Mouse (Mus musculus) kidney, postnatal 4 days (tissue): ENCODE data around the gene Lgr4.
A peak's percentile ranks its signal among the peaks of the same experiment; 100 is the strongest.

Source experiments
- DNase-seq, 2 experiments: peaks; one replicate each; pipeline ENCODE4 v3.0.0; 2021; ENCODE audit warnings: mixed read lengths in 2 of 2

The Lgr4 gene

DNA sequence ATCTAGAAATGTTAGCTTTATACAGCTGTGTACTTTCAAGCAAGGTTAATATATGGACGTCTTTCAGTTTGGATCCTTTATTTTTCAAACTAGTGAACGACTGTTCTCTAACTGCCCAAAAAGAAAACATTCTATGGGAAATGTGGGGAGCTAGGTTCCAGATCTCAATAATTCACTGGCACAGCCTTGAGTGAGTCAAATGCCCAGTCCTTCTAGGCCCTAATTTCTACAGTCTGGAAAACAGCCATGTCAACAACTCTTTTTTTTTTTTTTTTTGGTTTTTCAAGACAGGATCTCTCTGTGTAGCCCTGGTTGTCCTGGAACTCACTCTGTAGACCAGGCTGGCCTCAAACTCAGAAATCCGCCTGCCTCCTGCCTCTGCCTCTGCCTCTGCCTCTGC lies 4.9 kb downstream of the Lgr4 start:
- DNase-seq, result no peak

DNA sequence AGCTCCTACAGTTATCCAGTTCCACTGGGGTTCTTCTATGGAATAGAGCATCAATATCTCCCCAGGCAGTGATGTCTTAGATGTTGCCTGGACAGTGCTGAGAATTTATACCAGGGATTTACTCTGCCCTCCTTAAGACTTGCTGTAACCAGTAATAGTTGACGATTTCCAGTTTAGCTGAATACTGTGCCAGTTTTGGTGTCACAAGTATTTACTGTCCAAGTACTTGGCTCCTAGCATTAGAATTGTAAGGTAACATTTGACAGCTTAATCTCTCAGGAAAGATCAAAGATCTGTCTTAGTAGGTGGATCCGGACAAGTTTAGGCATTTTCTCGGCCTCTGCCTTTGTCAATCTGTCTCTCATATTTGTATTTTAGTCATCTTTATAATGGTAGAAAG lies 5.6 kb downstream of the Lgr4 start:
- DNase-seq, result no peak

DNA sequence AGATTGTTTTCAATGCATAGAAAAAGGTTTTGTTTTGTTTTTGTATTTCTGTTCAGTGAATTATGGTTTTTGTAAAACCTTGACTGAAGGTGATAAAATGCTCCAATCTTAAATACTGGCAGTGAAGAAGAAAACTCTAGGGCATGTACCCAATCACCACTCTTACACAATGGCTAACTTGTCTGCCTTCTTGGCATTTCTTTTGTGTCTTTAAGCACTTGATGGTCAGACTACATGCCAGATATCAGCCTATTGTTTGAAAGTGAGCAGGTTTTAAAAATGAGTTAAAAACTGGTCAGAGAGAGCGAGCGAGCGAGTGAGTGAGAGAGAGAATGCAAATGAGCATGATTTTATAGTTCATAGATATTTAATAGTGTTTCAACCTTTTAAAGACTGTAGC lies 6.5 kb downstream of the Lgr4 start:
- no peak for DNase-seq

DNA sequence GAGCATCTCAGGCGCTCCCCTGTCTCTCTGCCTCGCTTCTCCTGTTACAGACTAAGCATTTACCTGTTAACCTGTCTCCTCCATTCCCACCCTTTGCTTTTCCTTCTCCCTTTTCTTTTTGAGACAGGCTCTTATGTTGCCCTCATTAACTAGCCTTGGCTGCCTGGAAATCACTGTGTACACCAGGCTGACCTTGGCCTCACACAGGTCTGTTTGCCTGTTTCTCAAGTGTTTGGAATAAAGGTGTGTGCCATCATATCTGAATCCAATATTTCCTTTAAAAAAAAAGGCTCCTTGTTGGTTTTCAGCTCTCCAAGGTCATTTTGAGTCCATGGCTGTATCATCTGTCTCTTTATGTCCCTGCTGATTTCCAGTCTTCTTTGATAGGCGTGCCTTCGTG lies 9.5 kb downstream of the Lgr4 start:
- DNase-seq, result no peak

DNA sequence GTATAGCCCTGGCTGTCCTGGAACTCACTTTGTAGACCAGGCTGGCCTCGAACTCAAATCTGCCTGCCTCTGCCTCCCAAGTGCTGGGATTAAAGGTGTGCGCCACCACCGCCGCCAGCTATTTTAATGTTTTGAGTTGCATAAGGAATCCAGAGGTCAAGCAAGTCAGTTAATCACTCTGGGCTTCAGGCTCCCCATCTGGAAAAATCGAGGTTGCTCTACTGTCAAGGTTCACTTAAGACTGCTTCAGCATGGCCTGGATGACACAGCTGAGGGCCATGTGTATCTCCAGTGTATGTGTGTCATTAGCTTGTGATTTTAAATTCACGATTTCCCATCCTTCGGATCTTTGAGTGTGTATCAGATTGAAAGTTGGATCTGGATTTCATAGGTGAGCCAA lies 10.0 kb downstream of the Lgr4 start:
- no peak for DNase-seq

DNA sequence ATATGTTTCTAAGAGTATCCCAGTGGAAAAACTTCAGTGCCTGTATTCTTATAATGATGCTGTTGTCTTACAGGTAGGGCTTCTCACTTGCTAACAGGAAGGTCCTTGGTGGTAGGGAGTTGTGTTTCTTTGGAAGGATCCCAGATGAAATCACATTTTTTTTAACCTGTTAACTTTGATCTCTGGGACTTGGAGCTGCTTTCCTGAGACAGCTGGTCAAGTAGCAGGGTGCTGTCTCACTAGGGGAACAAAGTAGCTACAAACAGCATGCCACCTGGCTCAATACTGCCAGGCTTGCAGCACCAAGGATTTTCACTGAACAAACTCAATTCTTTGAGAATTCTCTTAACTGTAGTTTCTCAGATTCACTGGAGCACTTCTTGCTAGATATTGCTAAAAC lies 10.4 kb downstream of the Lgr4 start:
- DNase-seq, result no peak

DNA sequence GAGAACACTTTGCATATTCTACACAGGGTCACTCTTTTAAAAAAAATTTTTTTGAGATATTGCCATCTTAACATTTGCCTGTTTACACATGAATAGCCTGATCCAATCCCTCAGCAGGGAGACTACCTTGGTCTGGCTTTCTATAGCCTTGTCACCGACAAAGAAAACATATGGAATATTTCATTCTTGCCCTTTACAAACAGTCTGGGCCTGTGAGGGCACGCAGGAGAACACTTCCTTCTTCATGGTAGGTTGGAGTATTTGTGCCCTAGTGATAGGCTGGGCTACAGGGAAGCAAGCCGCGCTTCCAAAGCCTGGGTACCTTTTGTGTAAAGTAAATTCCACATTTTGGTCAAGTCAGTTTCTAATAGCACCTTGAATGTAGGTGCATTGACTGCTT lies 11.3 kb downstream of the Lgr4 start:
- DNase-seq, result no peak

DNA sequence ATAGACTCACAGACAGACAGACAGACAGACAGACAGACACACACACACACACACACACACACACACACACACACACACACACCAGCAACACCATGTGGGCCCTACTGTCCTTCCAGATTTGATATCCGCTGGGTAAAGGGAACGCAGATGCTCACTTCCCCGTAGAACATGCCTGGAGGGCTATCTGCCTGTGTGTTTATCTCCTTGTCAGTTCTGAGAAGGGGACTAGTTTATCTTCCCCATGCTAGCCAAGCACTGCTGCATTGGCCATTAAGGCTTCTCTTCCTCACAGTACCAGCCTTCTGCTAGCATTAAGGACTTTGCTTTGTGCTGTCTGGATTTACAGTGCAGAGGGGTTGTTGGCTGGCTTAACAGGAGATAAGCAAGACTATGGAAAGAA lies 11.8 kb downstream of the Lgr4 start:
- no peak for DNase-seq

DNA sequence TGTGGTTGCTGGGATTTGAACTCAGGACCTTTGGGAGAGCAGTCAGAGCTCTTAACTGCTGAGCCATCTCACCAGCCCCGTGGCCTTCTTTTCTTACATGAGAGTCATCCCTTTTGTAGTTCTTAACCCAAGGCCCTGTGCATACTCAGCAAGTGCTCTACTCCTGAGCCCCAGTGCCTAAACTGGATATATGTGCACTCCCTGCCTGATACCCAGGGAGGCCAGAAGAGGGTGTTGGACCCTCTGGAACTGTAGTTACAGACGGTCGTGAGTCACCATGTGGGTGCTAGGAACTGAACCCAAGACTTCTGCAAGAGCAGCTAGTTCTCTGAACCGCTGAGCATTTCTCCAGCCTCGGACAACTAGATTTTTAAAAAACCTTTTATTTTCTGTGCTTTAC lies 12.9 kb downstream of the Lgr4 start:
- no peak for DNase-seq

DNA sequence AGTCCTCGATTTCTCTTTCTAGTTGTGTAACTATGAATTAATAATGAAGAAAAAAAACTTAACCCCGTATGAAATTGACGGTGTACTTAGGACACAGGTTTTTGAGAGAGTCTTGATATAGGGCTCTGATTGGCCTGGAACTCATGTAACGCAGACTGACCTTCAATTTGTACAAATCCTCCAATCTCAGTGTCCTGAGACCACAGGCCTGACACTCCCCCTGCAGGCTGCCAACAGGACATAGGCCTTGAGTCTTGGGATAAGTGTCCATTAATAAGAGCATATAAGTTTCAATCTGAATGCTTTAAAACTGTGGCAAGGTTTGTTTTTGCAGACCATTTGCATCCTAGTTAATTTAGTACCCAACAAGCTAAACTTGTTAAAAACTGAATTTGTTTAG lies 13.3 kb downstream of the Lgr4 start:
- DNase-seq, result no peak

DNA sequence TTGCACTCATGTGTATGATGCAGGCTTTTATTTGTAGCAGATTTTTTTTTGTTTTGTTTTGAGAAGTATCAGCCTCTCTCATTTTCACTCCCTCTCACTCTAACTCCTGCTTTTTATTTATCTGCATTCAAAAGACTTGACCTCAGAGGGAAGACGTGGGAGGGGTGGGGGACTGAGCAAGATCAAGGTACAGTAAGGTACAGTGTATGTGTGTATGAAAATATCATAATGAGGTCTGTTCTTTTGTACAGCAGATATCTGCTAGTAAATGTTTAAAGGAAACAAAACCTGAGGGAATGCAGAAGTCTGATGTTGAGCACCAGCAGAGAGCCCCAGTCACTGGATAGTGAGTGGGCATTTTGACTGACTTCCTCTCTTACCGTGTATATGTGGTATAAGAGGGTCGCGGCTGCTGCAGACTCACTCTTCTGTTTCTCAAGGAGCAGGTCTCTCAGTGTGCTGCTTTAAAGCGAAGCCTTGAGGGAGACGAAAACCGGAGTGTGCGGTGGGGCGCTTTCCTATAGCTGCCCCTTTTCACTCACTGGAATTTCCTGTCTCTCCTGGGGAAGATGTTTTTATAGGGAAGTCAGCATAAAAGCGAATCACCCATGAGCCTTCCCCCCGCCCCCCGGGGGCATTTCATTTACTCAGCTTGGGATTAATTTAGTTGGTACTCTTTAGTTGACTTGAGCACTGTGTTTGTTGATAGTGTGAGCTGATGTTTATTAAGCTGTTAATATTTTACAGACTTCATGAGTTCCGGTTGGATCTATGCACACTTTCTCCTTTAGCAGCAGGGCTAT lies 14.7 kb downstream of the Lgr4 start:
- peak; percentile 66 to 76 for DNase-seq

DNA sequence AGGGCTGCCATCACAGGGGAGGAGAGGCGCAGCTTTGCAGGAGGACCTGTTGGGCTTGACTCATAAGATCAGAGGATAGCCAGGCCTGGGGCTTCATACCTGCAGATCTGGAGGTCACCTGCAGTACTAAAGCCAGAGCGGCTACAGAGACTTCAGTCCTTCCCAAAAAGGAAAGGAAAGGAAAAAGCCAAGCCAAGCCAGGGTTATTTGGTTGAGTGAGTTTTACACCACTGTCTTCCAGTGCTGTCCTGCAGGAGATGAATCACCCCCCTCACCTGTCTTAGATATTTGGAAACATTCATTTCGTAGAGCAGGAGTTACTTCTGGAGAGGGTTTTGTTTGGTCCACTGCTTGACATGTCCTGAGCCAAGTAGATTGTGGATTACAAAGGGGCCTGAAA lies 15.7 kb downstream of the Lgr4 start:
- no peak for DNase-seq

DNA sequence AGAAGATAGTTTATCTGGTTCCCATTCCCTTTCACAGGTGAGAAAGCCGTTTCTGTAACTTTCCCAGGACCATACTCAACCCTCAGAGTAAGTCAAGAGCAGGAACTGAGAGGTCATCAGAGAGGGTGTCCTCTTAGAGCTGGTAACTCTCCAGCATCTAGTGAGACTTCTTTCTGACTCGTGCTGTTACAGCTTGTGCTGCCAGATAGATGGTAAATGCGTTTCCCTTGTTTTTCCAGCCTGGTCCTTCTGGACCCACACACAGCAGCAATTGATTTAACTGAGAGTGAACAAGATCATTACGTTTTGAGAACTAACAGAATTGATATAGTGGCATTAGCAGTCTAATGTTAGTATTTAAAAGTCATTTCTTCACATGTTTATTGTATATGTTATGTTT lies 16.6 kb downstream of the Lgr4 start:
- DNase-seq, result no peak

DNA sequence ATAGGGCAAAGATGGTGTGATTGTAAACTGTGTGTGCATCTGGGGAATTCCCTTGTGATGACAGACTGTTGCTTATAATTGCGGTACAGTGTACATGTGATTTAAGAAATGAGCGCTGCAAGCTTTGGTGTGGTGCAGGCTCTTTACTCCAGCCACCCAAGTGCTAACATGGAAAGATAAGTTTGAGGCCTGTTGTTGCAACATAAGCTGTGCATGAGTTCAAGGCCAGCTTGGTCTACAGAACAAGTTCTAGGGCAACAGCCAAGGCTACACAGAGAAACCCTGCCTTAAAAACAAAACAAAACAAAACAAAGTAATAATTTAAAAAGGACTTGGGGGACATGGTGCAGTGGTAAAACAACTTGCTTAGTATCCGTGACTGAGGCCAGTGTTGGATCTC lies 17.7 kb downstream of the Lgr4 start:
- no peak for DNase-seq

DNA sequence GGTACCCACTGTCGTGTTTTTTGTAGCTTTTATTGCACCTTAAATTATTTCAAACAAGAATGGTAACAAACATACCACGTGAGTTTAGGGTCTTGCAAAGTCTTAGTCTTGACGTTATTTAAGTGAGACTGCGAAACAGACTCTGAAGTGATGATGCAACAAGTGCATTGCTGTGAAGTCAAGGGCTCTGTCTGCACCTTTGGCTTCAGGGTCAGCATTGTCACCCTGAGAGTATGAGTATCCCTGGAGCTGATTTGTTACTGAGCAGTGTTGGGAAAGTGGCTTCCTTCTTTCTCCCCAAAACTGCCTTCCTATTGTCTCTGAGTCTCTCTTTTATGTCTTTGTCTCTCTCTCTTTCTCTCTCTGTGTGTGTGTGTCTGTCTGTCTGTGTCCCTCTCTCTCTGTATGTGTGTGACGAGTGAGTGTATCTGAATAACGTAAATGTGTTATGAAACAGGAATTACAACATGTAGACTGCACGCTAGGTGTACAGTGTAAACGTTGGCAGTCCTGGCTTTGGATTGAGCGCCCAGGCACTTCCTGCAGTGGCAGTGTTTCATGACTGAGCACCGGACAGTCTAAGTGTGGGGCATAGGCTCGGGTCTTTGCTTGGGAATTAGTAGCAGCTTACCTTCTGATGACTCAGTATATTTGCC lies 18.4 kb downstream of the Lgr4 start:
- no peak for DNase-seq

DNA sequence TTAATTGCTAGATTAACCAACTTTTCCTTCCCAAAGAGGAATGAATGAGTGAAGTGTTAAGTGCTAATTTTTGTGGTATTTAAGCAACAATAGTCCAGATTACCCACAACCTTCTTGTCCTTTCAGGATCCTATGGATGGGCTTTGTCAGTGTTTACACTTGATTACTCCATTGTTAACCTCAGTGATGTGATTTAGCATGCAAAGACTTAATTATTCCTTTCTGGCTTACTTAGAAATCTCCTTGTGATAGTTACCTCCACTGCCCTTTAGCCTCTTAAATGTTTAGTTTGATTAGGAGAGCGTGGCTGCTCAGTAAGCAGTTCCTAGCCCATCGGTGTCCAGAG lies 18.9 kb downstream of the Lgr4 start:
- no peak for DNase-seq

DNA sequence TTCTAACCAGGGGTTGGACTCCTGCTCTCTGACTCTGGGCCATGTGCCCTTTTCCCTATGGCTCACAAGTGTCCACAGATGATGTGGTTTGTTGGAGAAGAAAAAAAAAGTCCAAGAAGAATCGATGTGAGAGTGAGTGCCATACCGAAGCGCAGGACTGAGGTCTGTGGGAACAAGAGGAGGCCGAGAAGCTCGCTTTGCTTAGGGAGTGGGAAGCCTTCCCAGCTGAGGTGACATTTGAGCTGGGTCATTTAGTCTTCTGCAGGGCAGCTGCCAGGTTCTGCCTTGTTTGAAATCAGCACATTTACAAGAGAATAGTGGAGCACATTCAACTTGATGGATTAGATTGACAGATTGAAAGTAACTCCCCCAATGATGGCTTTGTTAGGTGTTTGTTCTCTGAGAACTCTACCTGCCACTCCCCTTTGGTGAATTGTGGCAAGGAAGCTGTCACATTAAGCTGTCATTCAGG lies 24.6 kb downstream of the Lgr4 start:
- DNase-seq, result no peak

DNA sequence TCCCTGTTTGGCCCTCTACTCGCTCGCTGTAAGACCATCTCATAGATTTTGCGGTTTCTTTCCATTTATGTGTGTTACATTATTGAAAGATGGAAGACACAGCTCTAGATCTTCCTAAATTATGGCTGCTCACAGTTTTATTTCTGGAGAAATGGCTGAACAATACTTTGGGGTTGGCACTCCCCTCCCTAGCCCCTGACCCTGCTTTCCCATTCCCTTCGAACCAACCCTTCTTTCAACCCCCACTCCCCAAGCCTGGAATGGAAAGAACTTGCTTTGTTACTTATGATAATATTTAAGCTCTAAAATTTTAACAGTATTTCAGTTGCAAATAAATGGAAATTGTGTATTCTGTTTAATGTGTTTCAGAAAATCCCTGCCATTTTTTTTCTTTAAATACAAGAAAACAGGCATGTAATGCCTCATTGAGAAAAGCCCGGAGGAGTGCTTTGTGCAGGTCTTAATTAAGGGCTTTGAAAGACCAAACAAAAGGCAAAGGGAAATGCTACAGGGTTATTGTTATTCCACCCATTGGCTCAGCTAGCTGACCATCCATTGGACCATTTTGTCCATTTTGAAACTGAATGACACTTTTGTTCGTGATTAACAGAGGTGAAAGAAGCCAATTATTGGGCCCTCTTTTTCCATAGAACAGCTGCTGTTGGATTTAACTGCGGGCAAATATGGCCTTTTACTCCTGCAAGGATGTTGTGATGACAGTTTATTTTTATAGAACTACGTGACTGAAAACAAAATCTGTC lies 25.5 kb downstream of the Lgr4 start:
- no peak for DNase-seq

DNA sequence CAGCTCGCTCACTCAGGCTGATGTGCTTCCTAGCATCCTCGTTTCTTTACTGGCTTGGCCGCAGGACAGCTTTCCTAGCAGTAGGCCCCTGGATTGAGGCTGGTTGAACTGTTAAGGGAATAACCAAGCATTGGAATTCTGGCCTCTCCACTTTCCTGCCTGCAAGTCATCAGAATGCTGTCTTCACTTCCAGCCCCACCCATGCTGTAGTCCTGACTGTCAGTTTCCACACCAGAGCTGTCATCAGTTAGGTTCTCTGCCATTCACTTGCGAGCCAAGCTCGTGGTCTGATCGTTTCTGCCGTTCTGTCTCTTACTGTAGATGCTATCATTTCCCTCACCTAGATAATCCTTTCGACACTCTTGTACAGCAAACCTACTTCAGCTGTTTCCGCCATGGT lies 27.5 kb downstream of the Lgr4 start:
- DNase-seq, result no peak

DNA sequence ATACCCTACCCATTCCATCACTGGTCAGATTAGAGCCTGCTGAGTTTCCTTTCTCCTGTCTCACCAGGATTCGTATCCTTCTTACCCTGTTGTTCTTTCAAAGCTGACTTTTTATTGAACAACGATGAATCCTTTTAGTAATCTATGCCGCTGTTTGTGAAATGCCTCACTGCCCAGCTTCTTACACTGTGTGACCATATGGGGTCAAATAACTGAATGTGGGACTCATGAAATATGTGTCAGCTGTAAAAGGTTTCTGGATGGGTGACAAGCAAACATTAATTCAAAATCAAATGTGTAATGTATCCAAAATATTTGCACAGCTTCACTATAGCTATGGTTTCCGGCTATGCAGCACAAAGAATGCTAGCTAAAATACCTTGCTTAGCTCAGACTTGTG lies 28.1 kb downstream of the Lgr4 start:
- DNase-seq, result no peak

DNA sequence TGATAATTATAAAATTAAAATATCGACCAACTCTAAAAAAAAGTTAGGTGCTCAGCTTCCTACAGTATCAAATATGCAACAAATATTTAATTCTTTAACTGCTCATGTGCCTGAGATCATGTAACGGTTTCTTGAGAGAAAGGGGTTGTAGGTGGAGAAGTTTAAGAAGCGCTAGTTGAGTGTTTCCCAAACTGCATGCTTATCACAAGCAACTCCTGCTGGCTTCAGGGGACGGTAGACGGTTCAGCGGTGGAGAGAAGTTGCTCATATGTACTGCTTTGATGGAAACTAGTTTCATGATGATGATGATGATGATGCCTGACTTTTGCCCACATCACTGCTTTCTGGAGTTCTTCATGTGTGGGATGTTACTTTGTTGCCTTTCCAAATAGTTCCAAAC lies 29.0 kb downstream of the Lgr4 start:
- DNase-seq, result no peak

DNA sequence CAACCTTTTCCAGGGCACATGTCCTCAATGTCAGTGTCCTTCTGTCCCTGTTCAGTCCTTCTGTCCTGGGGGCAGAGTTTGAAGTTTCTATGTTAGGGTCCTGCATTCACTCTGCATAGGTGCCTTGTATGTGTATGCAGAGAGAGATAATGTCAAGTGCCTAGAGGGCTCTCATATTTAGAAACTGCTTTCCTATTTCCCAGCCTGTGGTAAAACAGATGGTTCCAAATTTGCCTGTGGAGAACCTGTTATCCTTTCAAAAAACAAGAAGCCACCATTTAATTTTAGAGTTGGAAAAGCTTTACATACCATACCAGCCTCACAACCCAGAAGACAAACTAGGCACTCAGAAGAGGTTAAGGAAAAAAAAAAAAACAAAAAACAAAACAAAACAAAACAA lies 32.1 kb downstream of the Lgr4 start:
- no peak for DNase-seq

DNA sequence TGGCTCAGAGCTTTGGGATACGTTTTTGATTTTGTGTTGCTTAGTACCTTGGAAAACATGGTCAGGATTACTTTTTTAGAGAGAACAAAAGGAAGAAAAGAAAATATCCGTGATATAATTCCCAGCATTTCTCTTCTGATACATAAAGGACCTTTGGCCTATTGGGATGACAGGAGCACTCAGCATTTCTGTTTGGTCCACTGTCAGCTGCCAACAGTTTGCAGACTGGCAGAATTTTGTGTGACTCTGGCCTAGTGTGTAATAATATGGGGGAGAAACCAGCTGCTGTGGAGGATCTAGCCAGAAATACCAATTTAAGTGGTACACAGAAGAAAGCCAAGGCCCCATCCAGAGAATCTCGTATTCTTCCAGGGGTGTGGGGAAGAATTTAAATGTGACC lies 32.9 kb downstream of the Lgr4 start:
- no peak for DNase-seq

DNA sequence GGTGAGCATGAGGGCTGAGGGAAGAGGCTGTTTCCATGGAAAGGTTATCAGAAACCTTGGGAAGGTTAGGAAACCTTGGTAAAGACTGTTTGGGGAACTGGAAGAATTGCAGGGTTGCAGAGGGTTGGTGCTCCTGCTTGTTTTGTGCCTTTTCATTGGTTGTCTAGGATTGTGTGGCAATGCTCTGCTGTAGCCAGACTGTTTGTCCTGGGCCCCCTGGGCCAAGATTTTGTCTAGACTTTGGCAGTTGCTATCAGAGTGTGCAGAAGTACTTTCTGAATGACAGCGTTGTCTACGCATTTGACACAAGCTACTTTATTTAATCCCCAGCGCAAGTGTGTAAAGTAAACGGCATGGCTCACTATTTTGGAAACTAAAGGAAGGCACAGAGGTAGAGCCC lies 33.6 kb downstream of the Lgr4 start:
- DNase-seq, result no peak
